Mouse (Mus musculus) bone marrow macrophage, adult 2 months (primary cell): ENCODE measurements around the gene Mrps11.

Source experiments
- CTCF ChIP-seq: IDR thresholded peaks from 2 replicates; pipeline ENCODE4 v1.5.1; 2012; ENCODE audit warnings: low read depth, mild to moderate bottlenecking, low read length, moderate library complexity
- POLR2A ChIP-seq: IDR thresholded peaks from 2 replicates; pipeline ENCODE4 v1.6.1; 2012; ENCODE audit warnings: mild to moderate bottlenecking, low read depth, low read length, borderline replicate concordance

DNA sequence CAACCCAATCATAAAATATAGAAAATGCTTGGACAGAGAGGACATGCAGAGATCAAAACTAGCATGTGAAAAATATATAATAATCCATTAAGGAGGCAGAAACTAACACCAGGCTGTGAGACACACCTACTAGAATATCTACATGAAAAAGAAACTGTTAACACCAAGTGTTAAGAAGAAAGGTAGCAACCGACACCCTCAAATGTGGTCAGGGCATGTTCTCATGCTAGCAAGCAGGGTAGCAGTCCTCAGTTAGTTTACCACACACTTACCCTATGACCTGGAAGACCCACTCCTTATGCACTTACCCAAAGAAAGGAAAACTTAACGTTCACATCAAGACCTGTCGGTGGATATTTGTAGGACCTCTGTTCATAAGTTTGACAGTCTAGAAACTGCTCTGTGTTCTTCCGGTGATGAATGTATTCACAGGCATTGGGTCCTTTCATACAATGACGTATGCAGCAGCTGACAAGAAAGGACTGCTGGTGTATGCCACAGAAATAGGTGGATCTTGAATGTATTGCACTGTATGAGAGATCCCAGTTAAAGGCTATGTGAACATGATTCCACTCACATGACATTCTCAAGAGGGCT, 45.2 kb upstream of the Mrps11 start, which contains the start of gene Ntrk3:
- TF ChIP-seq CTCF (no peak), POLR2A (no peak)
